Mouse (Mus musculus): Measurements from ENCODE around the gene Bcl6. TPM values are rescaled to one million over a fixed set of nuclear protein-coding genes. Genes with fewer than 3 reads are reported as not detected.

Bcl6 gene
- polyA plus RNA-seq, 2 experiments, result 2.7 to 10.8 TPM

DNA sequence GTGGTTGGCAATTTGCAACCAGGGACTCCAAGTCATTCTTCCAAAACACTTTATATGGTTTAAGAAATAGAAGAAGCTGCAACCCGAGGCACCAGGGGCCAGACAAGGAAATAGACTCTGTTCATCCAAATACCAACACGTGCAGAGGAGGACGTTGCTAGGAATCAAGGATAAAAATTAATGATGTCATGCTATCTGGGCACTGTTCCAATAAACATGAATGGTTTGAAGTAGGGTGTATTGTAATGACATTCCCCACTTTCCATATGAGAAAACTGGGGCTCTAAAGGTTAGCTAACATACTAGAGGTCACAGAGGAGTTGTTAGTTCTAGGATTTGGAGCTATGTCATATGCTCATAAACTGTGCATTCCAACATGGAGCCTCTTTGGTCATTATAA is 43.9 kb downstream of the Bcl6 start:
- peak; percentile 37; the same call in 1 of the 2 replicates for ATAC-seq (ENCODE audit: low FRiP score, low read depth)
- Histone ChIP-seq H3K9me3 (ENCODE audit: control insufficient read depth, low read length) (no peaks in the 10 kb centered on the region), H3K4me2 (replicated peaks; ENCODE audit: low read depth, low read length, severe bottlenecking) (no peak overlapping the region), H3K27me3 (ENCODE audit: control insufficient read depth, insufficient read depth, low read length) (no peaks in the 10 kb centered on the region), H3K4me1 (ENCODE audit: control insufficient read depth, insufficient read depth, low read length) (no peaks in the 10 kb centered on the region), H3K9ac (ENCODE audit: low read depth, low read length, severe bottlenecking) (no peak overlapping the region), H3K36me3 (ENCODE audit: control insufficient read depth, insufficient read depth, low read length) (no peaks in the 10 kb centered on the region), H3K27ac (replicated peaks; ENCODE audit: low read depth, low read length) (no peak overlapping the region), H3K4me3 (replicated peaks; ENCODE audit: low read length) (no peak overlapping the region)
- 36% methylated on average over 3 of the region's 3 CpGs for WGBS
- no peak for TF ChIP-seq POLR2A (IDR thresholded peaks at IDR 0.05; ENCODE audit: borderline replicate concordance, extremely low read depth, insufficient read depth, insufficient read length)
- peak; percentile 34 for DNase-seq (ENCODE audit: low spot score)

DNA sequence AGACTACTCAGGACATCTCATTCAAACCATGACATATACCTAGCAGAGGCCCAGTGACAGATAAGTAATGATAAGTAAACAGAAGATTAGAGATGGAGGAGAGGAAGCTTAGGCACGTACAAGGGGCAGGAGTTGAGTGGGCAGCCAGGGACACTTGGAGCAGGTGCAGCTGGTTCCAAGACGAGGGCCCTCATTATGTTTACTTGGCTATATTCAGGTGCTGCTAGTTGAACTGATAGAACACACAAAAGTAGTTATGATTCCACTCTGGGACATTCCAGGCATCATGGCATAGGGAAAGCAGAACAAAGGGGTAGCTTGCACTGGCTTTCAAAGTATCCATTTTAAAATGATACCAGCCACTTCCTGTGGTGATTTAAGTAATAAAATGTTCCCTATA is 54.3 kb downstream of the Bcl6 start:
- no peaks in the 10 kb centered on the region for H3K9me3 ChIP-seq (ENCODE audit: control insufficient read depth, low read length)
- H3K36me3 ChIP-seq (ENCODE audit: control insufficient read depth, insufficient read depth, low read length), result no peaks in the 10 kb centered on the region
- H3K27ac ChIP-seq (replicated peaks; ENCODE audit: low read depth, low read length), result no peak overlapping the region
- no peaks in the 10 kb centered on the region for H3K27me3 ChIP-seq (ENCODE audit: control insufficient read depth, insufficient read depth, low read length)
- WGBS, result 75% methylated on average over 2 of the region's 2 CpGs
- no peaks in the 10 kb centered on the region for H3K4me1 ChIP-seq (ENCODE audit: control insufficient read depth, insufficient read depth, low read length)
- no peak overlapping the region for H3K4me3 ChIP-seq (replicated peaks; ENCODE audit: low read length)
- ATAC-seq (ENCODE audit: low FRiP score, low read depth) (no peak), DNase-seq (ENCODE audit: low spot score) (no peak)
- no peak overlapping the region for H3K4me2 ChIP-seq (replicated peaks; ENCODE audit: low read depth, low read length, severe bottlenecking)
- TF ChIP-seq POLR2A (IDR thresholded peaks at IDR 0.05; ENCODE audit: borderline replicate concordance, extremely low read depth, insufficient read depth, insufficient read length), result no peak
- no peak overlapping the region for H3K9ac ChIP-seq (ENCODE audit: low read depth, low read length, severe bottlenecking)

DNA sequence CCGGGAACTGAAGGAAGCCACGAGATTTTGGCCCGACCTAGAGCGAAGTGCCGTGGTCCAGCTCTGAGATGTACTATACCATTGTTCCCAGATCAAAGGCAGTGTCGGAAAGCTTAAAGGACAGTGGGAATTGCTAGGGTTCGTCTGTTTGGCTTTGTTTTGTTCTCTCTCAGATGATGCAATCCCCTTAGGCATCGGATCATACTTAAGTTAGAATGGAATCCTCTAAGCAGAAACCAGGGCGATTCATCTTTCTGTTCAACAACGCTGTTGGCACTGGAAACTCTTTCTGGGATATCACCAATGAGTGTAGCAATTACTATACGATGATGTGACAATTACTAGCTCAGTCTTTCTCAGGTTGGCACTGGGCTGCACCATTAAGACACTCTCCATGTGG is 56.4 kb downstream of the Bcl6 start, which contains the start of gene Rtp2:
TSS of gene Rtp2 (minus strand) at position 101 of the 400 bp plus-strand sequence.
- no peak for ATAC-seq (ENCODE audit: low FRiP score, low read depth)
- TF ChIP-seq POLR2A (IDR thresholded peaks at IDR 0.05; ENCODE audit: borderline replicate concordance, extremely low read depth, insufficient read depth, insufficient read length), result no peak
- WGBS, result 80% methylated on average over 11 of the region's 11 CpGs
- Histone ChIP-seq H3K4me2 (replicated peaks; ENCODE audit: low read depth, low read length, severe bottlenecking) (no peak within 1 kb of the TSS), H3K27ac (replicated peaks; ENCODE audit: low read depth, low read length) (no peak within 1 kb of the TSS), H3K9ac (ENCODE audit: low read depth, low read length, severe bottlenecking) (no peak within 1 kb of the TSS), H3K4me1 (ENCODE audit: control insufficient read depth, insufficient read depth, low read length) (no peaks in the 10 kb centered on the region), H3K9me3 (ENCODE audit: control insufficient read depth, low read length) (no peaks in the 10 kb centered on the region), H3K27me3 (ENCODE audit: control insufficient read depth, insufficient read depth, low read length) (no peaks in the 10 kb centered on the region), H3K36me3 (ENCODE audit: control insufficient read depth, insufficient read depth, low read length) (no peaks in the 10 kb centered on the region), H3K4me3 (replicated peaks; ENCODE audit: low read length) (no peak within 1 kb of the TSS)
- no peak for DNase-seq (ENCODE audit: low spot score)

DNA sequence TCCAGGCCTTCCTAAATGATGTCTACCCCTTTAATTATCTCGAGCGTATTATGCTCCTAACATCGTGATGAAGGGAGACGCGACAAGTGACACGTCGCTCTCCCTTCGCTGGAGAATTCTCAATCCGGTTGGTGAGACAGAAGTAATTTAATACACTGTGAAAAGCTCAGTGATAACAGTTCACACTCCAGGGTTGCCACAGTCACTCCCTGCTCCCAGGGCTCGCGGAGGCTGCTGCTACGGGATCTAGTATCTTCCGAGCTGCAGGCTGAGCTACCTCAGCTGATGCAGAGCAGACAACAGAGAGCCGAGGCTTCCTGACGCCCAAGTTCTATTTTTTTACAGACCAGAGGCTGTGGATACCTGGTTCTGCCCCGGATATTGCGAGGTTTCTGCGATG is 57.4 kb downstream of the Bcl6 start:
- H3K9me3 ChIP-seq (ENCODE audit: control insufficient read depth, low read length), result no peaks in the 10 kb centered on the region
- WGBS, result 68% methylated on average over 18 of the region's 18 CpGs
- ATAC-seq (ENCODE audit: low FRiP score, low read depth) (no peak), DNase-seq (ENCODE audit: low spot score) (no peak)
- no peak overlapping the region for H3K27ac ChIP-seq (replicated peaks; ENCODE audit: low read depth, low read length)
- no peak overlapping the region for H3K4me3 ChIP-seq (replicated peaks; ENCODE audit: low read length)
- no peak overlapping the region for H3K9ac ChIP-seq (ENCODE audit: low read depth, low read length, severe bottlenecking)
- TF ChIP-seq POLR2A (IDR thresholded peaks at IDR 0.05; ENCODE audit: borderline replicate concordance, extremely low read depth, insufficient read depth, insufficient read length), result no peak
- no peaks in the 10 kb centered on the region for H3K27me3 ChIP-seq (ENCODE audit: control insufficient read depth, insufficient read depth, low read length)
- H3K4me1 ChIP-seq (ENCODE audit: control insufficient read depth, insufficient read depth, low read length), result no peaks in the 10 kb centered on the region
- H3K36me3 ChIP-seq (ENCODE audit: control insufficient read depth, insufficient read depth, low read length), result no peaks in the 10 kb centered on the region
- no peak overlapping the region for H3K4me2 ChIP-seq (replicated peaks; ENCODE audit: low read depth, low read length, severe bottlenecking)

DNA sequence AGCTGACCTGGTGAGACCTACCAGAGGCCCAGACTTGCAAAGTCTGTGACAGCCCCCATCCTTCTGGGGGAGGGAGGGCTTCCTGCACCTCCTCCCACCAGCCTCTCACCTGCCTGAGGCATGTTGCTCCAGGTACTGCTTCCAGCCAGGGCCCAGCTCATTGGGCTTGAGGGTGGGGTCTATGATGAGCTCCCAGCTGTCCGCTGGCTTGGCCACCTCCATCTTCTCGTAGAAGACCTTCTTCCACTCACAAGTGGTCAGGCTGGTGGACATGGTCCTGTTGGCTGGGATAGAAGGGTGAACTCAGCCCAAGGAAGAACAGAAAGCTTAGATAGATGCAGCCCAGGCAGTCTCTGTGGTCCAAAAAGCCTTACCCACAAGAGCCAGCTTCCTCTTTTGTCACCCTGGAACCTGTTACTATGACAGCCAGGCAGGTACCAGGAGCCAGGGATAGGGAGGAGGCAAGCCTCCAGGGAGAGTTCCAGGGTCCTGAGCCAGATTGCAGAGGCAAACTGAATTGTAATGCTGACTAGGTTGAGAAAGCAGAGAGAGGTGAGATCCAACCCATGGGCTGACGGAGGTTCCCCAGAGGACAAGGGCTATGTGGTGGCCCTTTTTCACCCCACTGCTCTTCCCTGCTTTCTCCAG is 58.1 kb downstream of the Bcl6 start:
- H3K4me1 ChIP-seq (ENCODE audit: control insufficient read depth, insufficient read depth, low read length), result no peaks in the 10 kb centered on the region
- DNase-seq (ENCODE audit: low spot score), result no peak
- no peaks in the 10 kb centered on the region for H3K27me3 ChIP-seq (ENCODE audit: control insufficient read depth, insufficient read depth, low read length)
- H3K4me3 ChIP-seq (replicated peaks; ENCODE audit: low read length), result no peak overlapping the region
- no peaks in the 10 kb centered on the region for H3K9me3 ChIP-seq (ENCODE audit: control insufficient read depth, low read length)
- TF ChIP-seq POLR2A (IDR thresholded peaks at IDR 0.05; ENCODE audit: borderline replicate concordance, extremely low read depth, insufficient read depth, insufficient read length), result no peak
- WGBS, result 81% methylated on average over 3 of the region's 3 CpGs
- no peak overlapping the region for H3K9ac ChIP-seq (ENCODE audit: low read depth, low read length, severe bottlenecking)
- no peak for ATAC-seq (ENCODE audit: low FRiP score, low read depth)
- H3K36me3 ChIP-seq (ENCODE audit: control insufficient read depth, insufficient read depth, low read length), result no peaks in the 10 kb centered on the region
- H3K27ac ChIP-seq (replicated peaks; ENCODE audit: low read depth, low read length), result no peak overlapping the region
- H3K4me2 ChIP-seq (replicated peaks; ENCODE audit: low read depth, low read length, severe bottlenecking), result no peak overlapping the region
